Mouse (Mus musculus): ENCODE results near the gene Nup210.

Nup210 gene

DNA sequence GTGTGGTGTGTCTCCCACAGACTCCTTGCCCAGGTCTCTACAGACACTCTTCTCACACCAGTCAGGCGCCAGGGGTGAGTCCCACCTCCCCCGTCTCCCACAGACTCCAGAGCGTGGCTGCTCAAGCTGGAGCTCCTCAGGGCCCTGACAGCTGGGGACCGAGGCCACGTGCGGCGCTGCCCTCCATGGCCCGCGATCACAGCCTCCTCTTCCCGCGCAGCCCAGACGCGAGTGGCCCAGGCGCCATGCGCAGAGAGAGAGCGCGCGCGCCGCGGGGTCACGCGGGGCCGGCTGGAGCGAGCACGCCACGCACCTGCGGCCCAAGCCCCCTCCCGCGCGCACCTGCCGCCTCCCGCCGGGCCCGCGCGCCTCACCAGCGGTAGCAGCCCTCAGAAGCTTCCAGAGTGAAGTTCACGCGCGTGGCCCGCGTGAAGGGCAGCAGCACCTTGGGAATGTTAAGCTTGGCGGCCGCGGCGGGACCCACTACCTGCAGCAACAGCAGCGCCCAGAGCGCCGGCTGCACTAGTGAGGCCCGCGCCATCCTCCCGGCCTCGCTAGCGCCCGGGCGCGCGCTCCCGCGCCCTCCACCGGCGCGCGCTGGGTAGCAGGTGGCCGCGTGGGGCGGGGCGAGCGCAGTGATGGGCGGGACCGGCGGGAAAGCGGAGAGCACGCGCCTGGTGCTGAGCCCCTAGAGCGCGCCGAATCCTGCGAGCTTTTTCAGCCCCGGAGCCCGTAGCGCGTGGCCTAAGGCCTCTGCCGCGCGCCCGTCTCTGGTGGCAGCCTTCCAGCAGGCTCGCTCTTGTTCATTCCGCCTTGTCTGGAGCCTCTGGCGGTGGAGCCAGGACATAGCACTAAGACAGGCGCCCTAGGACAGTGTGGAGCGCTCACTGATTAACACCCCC, at the start of gene Nup210:
Gene Nup210 (minus strand): TSS at position 586 of the 902 bp plus-strand sequence.
- peak; percentile 85 for DNase-seq (ENCODE audit: low read depth, low spot score)

DNA sequence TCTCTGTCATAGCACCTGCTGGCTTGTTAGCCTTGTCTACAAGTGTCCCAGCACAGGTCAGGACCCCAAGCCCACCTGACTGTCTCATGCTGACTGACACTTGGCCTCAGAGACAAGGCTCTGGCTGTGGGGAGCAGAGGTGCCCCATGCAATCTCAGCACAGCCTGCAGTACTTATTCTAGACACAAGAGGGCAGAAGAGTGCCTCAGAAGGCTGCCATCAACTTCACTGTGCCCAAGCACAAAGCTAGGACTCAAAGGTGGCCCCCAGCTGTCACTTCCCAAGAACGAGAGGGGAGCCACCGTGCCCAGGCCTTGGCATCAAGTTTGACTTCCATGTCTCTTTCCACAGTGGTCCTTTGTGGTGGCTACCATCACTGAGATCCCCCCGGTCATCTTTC, 48.6 kb upstream of the Nup210 start:
- DNase-seq (ENCODE audit: low read depth, low spot score): peak; percentile 47

DNA sequence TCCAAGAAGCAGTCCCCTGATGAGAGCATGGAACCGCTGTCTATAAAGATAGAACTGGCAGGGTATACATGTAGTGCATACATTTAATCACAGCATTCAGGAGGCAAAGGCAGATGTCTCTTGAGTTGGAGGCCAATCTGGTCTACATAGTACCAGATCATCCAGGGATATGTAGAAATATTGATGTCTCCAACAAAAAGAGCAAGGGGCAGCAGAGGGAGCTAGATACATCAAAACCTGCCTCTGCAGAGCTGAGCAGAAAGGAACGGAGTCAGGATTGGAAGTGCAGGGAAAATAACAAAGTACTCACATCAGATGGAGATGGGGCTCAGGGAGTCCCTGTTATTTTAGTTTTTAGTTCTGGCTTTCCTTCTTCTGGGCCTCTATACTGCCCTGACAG, 48.0 kb upstream of the Nup210 start:
- DNase-seq (ENCODE audit: low read depth, low spot score): no peak

DNA sequence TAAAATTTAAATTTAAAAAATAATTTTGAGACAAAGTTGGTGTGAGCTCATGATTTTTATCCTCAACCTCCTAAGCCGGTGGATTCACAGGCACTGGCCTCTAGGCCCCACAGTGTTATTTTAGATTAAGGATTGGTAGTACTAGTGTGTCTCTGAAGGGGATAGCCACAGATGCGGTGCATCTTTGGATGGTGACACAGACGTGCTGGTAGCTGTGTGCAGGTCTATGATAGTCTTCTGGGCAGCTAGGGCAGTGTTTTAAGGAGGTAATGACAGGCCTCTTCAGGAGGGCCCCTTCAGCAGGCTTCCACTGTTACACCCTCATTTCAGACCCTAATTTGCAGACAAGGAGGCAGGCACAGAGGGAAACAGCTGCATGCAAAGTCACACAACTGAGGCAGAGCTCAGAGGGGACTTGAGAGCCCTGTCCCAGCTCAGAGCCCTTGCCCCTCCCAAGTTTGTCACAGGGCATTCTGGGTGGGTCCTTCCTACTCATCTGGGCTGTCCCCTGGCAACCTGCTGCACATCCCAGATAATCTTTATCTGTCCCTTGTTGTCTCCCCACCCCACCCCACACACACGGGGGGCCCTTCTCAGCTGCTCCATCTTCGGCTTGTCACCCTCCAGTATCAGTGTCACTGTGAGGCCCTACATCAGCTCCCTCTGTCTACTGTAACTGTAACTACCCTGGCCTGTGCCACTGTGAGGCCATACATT, 46.7 kb upstream of the Nup210 start:
- DNase-seq (ENCODE audit: low read depth, low spot score): no peak

DNA sequence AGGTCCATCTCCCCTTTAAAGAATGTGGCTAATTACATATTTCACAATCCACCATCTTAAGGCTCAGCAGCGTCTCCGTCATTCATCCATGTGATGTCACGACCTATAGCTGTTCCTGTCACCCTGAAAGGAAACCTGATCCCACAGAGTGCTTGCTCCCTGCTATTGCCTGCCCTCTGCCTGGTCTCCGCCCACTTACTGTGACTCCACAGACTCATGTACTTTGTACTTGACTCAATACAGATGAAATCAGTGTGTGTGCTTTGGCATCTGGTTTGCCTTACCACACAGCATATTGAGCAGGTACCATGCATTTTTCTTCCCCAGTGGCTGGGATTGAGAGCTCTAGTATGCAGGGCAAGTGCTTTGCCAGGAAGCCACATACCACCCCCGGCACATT, 45.7 kb upstream of the Nup210 start:
- no peak for DNase-seq (ENCODE audit: low read depth, low spot score)

DNA sequence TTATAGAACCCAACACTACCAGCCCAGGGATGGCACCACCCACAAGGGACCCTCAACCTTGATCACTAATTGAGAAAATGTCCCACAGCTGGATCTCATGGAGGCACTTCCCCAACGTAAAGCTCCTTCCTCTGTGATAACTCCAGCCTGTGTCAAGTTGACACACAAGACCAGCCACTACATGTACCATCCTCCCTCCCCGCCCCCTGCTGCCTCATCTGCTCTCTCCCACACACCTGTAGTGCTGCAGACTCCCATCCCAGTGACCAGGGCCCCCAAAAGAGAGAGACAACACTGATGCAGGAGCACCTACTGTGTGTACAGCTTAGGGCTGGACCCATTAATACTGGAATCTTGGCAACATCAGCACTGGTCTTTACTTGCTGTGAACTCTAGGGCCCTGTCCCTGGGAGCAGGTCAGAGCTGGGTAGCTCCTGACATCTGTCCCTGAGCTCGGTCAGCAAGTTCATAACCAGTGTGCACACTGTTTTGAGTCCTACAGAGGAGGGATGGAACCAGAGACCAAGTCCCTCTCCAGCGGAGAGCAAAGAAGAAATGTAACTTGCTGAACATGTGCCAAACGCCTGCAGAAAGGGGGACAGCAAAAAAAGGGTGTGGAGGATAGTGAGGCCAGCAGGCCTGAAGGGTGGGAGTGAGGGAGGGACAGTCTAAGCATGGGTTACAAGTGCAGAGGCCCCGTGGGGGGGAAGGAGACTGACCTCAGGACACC, 45.0 kb upstream of the Nup210 start:
- DNase-seq (ENCODE audit: low read depth, low spot score): no peak

DNA sequence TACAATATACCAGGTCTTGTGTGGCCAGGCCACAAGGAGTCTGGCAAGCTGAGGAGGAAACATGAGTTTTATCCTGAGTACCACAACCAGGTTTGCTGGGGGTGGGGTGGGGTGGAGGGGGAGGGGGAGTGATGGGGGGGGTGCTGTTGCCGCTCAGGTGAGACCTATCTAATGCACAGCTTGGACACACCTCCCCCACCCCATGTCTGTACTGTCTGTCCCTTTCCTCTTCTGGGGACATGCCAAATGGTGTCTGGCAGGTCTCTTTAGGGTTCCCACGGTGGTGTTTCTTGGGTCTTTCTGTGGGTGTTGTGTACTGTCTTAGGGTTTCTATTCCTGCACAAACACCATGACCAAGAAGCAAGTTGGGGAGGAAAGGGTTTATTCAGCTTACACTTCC, 44.3 kb upstream of the Nup210 start:
- no peak for DNase-seq (ENCODE audit: low read depth, low spot score)

DNA sequence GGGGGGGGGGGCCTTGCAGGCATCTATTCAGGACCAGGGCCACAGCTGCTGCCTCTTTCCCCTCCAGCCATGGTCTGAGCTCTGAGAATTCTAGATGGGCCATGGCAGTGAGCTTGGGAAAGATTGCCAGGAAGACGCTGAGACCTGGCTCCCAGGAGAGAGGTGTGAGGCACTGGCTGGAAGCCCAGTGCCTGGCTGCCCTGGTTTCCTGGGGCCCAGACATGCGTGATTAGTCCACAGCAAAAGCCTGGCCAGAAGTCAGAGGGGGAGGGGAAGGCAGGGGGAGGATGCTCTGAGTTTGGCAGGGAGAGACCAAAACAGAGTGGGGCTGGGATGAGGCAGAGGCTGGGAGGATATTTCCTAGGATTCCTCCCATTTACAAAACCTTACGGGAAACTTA, 43.8 kb upstream of the Nup210 start:
- DNase-seq (ENCODE audit: low read depth, low spot score): no peak

DNA sequence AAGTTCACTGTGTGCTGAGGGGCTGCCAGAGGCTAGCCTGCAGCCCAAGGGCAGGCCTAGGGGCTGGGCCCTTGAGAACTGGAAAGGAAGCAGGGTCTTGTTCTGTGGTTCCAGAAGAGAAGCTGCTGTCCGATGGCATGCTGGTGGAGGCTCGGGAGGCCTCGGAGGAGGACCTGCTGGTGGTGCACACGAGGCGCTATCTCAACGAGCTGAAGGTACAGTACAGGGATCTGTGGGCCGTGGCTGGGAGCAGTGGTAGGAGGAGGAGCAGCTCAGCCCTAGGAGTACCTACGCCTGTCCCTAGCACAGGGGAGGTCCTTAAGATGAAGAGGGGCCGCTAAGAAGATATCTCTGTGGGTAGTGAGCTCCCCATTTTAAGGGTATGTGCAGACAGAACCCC, 42.4 kb upstream of the Nup210 start:
- DNase-seq (ENCODE audit: low read depth, low spot score): no peak

DNA sequence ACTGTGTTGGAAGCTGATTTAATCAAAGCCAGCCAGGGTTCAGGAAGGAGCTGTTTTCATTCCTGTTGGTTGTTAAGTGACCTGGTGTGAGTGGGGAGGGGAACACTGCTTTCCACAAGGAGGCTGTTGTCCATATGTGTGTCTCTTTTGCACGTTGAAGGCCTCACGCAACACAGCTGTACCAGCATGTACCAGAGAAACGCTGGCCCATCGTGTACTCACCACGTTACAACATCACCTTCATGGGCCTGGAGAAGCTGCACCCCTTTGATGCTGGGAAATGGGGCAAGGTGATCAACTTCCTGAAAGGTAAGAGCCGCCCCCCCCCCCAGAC, 40.6 kb upstream of the Nup210 start:
- DNase-seq (ENCODE audit: low read depth, low spot score): no peak

DNA sequence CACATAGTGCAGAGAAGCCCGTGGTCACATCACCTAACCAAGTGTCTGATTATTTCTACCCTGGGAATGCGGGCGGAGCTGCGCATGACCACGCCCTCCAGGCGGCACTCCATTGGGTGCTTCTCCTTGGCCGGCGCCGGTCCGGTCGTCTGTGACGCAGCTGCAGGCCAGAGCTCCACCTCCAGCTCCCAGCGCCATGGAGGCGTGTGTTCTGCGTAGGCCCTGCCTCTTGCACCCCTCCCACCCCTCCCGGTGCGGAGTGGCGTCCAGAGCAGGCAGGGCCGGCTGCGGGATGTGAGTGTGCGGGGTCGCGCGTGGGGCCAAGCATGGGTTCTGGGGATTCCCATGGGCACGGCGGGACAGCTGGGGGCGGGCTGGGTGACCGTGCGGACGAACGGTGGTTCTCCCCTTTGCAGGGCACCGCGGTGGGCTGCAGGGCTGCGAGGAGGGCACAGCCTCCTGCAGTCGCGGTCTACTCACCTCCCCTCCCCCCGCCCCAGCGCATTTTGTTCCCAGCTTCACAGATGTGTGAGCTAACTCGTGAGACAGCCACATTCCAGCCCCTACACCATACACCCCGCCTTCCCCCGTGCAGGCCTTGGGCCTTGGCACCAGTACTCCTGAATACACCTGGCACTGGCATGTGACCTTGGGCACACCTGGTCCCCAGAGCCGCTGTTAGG, 40.1 kb upstream of the Nup210 start, which contains the start of gene Hdac11:
Gene Hdac11 (plus strand): TSS at position 112 of the 683 bp plus-strand sequence.
- peak; percentile 75 for DNase-seq (ENCODE audit: low read depth, low spot score)

DNA sequence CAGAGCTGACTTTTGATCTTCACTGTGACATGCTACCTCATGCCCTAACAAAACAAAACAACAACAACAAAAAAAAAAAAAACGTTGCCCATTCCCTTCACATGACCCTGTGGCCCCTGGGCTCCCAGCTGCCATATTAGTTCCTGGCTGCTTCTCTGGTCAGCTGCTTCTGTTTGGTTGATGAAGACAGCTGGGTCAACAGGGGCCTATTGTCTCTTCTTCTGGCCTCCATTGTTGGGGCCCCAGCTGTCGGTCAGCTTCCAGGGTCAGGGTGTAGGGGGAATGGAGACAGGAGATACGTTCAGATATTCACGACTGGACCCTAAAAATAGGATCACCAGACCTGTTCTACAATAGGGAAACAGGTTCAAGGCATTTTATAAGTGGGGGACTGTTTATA, 39.4 kb upstream of the Nup210 start:
- DNase-seq (ENCODE audit: low read depth, low spot score): no peak

DNA sequence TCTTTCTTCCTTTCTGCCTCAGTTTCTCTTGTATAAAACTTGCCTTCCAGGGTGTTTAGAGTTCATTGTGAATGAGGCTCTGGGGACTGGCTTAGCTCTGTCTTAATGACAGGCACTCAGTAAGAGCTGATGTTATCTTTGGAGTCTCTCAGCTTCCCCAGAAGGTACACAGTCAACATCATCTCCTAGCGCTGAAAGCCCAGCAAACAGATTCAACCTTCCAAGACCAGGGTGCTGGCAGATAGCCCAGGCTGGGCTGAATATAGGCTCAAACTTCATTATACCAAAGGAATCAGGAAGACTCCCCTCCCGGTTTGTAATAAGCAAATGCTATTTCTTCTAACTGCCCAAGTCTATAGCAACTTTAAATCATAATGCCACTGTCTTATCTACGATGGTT, 38.7 kb upstream of the Nup210 start:
- DNase-seq (ENCODE audit: low read depth, low spot score): no peak

DNA sequence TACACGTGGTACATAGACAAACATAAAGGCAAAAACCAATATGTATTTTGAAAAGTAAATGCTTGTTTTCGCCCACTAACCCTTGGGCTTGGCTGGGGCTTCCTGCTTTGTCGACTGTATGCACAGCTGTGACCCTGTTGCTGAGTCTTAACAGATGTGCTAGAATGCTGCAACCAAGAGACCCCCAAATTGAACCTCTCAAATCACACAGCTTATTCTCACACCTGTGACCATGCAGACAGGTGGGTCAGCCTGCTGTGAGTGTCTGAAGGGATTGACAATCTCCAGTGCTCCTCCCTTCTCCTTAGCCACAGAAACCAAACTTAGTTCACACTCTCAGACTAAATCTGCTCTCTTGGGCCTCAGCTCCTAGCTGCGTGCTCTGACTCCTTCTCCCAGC, 38.1 kb upstream of the Nup210 start:
- DNase-seq (ENCODE audit: low read depth, low spot score): no peak

DNA sequence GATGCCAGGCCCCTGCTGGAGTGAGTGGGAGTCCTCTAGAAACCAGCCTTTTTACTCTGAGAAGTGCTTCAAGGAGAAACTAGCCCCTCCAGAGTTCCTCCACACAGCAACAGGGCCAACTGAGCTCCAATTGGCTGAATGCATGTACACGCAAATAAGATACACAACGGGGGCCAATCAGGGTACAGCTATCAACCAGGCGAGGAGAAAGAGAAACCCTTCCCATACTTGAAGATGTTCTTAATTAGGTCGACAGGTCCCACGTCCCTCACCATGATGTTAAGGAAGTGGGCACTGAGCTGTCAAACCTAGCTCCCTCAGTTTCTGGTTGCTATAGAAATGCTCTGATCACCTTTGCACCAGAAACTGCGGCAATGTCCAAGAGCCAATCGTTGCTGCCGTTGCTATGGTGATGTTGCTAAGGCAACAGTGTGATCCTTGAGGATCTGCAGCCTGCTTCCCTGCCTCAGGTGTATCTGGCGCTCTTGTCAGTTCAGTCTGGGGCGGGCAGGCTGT, 37.0 kb upstream of the Nup210 start:
- peak; percentile 63 for DNase-seq (ENCODE audit: low read depth, low spot score)

DNA sequence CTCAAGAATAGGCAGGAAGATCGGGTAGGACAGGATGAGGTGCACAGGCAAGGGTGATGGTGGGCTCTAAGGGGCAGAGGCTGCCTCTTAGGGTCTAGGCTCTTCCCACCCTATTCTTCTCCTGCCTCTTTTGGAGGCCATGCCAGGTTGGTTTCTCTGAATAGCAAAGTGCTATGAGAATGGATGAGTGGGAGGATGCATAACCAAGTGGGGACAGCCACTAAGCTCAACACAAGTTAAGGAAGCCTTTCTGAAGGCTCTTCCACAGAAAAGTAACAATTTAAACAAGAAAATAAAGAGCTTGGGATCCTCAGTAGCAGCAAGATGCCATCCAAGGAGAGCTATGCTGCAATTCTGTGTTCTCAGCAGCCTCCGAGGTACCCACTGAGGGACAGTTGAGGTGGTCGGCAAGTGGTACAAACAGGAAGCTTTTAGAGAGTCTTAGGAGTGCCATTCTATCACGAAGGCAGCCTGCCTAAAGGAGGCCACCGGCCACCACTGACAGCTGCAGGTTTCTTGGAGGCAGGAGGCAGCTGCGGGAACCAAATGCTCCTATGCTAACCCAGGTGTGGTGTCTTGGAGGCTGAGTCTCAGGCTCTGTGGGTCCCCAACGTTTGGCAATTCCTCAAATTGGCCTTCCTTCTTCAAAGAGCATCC, 36.4 kb upstream of the Nup210 start:
- DNase-seq (ENCODE audit: low read depth, low spot score): no peak

DNA sequence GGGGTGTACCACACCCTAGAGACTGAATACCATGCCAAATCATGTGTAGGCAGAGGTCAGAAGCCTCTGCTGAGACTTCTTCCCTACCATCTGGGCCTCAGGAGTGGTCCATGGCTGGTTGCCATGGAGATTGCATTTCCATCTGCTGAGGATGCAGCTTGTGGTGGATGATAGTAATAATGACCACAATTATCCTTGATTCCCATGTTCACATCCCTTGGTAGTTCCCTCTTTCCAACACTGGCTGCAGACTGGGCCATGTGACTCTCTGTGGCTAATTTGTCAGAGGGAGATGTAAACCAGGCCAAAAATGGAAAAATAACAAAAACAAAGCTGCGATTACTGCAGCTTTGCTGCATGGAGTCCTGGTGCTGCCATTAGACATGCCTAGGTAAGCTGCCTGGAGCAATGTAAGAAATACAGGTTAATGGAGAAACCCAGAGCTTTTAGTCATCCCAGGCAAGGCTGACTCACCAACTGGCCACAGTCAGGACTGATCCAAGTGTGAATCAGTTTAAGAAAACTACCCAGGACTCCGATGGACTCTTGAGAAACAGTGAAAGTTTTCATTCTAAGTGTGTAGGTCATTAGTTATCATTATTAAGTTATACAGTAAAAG, 30.6 kb upstream of the Nup210 start:
- no peak for DNase-seq (ENCODE audit: low read depth, low spot score)

DNA sequence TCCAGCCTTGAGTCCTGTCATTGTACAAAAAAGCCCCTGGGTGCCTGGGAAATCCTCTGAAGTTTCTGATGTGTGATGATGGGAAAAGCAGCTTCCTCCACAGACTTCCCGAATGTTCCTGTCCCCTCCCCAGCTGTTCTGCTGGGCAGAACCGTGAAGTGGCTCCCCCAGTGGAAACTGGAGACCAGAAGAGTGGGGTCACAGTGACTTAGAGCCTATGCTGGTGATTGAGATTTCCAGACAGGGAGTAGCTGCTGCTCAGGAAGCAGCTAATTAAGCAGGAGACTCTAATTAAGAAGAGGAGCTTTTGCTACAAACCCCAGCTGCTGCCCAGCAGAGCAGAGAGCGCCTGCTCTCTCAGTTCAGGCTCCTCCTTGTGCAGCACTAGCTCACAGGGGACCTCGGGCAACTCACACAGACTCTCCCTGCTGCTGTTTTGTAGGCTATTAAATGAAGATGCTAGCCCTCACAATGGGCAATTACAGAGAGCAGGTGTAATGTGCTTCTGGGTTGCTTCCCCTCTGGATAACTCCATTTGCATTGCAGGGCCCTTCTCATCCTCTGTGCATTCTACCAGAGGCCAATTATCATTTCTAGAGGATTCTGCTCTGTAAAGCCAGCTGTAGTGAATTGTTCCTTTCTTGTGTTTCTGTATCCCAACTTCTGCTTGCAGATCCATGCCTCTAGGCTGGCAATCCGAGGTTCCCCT, 30.0 kb upstream of the Nup210 start:
- DNase-seq (ENCODE audit: low read depth, low spot score): no peak

DNA sequence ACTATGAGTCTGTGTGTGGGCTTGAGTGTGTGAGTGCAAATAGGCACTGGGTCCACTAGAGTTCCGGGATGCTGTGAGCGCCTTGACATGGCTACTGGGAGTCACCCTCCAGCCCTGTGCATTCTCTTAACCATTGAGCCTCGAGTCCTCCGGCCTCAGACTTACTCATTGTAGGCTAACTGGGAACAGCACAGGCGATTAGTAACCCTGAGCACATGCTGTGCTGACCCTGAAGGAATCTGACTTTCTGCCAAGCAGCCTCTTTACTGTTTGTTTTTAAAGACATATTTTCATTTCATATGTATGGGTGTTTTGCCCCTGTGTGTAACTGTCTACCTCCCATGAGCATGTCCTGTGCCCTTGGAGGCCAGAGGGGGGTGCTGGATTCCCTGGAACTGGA, 28.9 kb upstream of the Nup210 start:
- no peak for DNase-seq (ENCODE audit: low read depth, low spot score)

DNA sequence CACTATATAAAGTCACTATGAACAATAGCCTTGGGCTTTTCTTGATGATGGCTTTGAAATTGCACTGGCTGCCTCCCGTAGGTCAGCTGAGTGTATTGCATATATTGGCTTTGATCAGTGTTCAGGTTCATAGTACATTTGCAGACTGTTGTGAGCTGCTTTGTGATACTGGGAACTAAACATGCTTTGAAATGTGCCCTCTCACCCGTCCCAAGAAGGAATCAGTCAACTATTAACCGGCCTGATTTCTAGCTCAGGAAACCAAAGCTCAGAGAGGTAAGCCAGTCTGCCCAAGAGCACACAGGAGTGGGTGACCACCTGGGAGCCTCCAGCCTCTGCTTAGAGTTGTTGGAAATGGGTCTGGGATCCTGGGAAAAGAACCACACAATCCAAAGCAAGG, 28.4 kb upstream of the Nup210 start:
- DNase-seq (ENCODE audit: low read depth, low spot score): no peak

Measured in WW6 (cell line).